Mouse (Mus musculus) lung, embryonic 14.5 days (tissue): ENCODE data around the gene Ss18l1. TPM values are rescaled to one million over a fixed set of nuclear protein-coding genes. Genes with fewer than 3 reads are reported as not detected.

Source experiments
- ATAC-seq: fragments of 200-750 bp; cut with Nextera tagmentation; 2 replicates; pipeline ENCODE4 v1.8.0; 2017; ENCODE audit warnings: mild to moderate bottlenecking, moderate TSS enrichment, moderate library complexity; ENCODE audit not compliant: insufficient read depth
- DNase-seq: peaks from one replicate; pipeline ENCODE4 v3.0.0-alpha.2; 2015
- H3K27ac ChIP-seq: fragments of 300-500 bp; sonication (generic); 2 replicates; pipeline ENCODE4 v1.5.1; 2014; ENCODE audit warnings: low read depth, mild to moderate bottlenecking, moderate library complexity
- H3K27me3 ChIP-seq: fragments of 300-500 bp; sonication (generic); 2 replicates; pipeline ENCODE4 v1.6.1; 2014; ENCODE audit warnings: low read length, control low read depth; ENCODE audit not compliant: insufficient read depth
- H3K36me3 ChIP-seq: fragments of 300-500 bp; sonication (generic); 2 replicates; pipeline ENCODE4 v1.6.1; 2014; ENCODE audit warnings: control low read depth; ENCODE audit not compliant: insufficient read depth
- H3K4me1 ChIP-seq: fragments of 300-500 bp; sonication (generic); 2 replicates; pipeline ENCODE4 v1.6.1; 2014; ENCODE audit warnings: antibody characterized with exemption, control low read depth; ENCODE audit not compliant: insufficient read depth
- H3K4me2 ChIP-seq: fragments of 300-500 bp; sonication (generic); 2 replicates; pipeline ENCODE4 v1.6.1; 2014; ENCODE audit warnings: mild to moderate bottlenecking
- H3K4me3 ChIP-seq: fragments of 300-500 bp; sonication (generic); 2 replicates; pipeline ENCODE4 v1.5.1; 2014; ENCODE audit warnings: low read depth, low read length
- H3K9ac ChIP-seq: fragments of 300-500 bp; sonication (generic); 2 replicates; pipeline ENCODE4 v1.6.1; 2014
- H3K9me3 ChIP-seq: fragments of 300-500 bp; sonication (generic); 2 replicates; pipeline ENCODE4 v1.6.1; 2016; ENCODE audit warnings: low read depth, low read length, control low read depth
- CTCF ChIP-seq: IDR thresholded peaks from 2 replicates; pipeline ENCODE4 v1.5.1; 2016; ENCODE audit warnings: antibody characterized with exemption, low read depth
- WGBS: fragments of 180-500 bp; shearing (Covaris S2); extraction: QIAGEN DNeasy Blood & Tissue Kit; methylation state at CpG from one replicate; pipeline ENCODE4 v1.1.7; 2014; 5-methylcytosine and 5-hydroxymethylcytosine counted together
- polyA plus RNA-seq: library from polyadenylated mRNA; unstranded; fragments of >200 nt; fragmentation: Nextera tagmentation; extraction: Ambion mirVana; gene quantifications from 2 replicates; pipeline ENCODE4 v1.2.1, GENCODE M21; 2014

Gene Ss18l1
- polyA plus RNA-seq, 1 experiment from 2014 or later, result 5.6 TPM

- Histone ChIP-seq H3K4me3 (no peak overlapping the region), H3K27ac (no peak overlapping the region), H3K4me2 (no peak overlapping the region), H3K9ac (no peak overlapping the region), H3K4me1 (no peaks in the 10 kb centered on the region), H3K27me3 (no peaks in the 10 kb centered on the region), H3K36me3 (peaks cover 29% of the 10 kb centered on the region; the same call in 1 of the 2 replicates), H3K9me3 (no peaks in the 10 kb centered on the region)
- WGBS, result 85% methylated on average over 5 of the region's 5 CpGs
- DNase-seq (no peak), ATAC-seq (no peak)
- no peak for TF ChIP-seq CTCF
Observed at GRCm38 (mm10) chr2:180086637-180087027, 44.3 kb downstream of the Ss18l1 start.

GRCm38 (mm10) chr2:180087472-180087871, 45.2 kb downstream of the Ss18l1 start:
- Histone ChIP-seq H3K4me3 (no peak overlapping the region), H3K27me3 (no peaks in the 10 kb centered on the region), H3K4me2 (no peak overlapping the region), H3K9ac (no peak overlapping the region), H3K4me1 (no peaks in the 10 kb centered on the region), H3K27ac (no peak overlapping the region), H3K9me3 (no peaks in the 10 kb centered on the region), H3K36me3 (peaks cover 20% of the 10 kb centered on the region; the same call in 1 of the 2 replicates)
- TF ChIP-seq CTCF, result 0 out of 2 replicates have a peak, but pooled peaks have one; percentile 23
- ATAC-seq (no peak), DNase-seq (no peak)
- WGBS, result 85% methylated on average over 4 of the region's 4 CpGs

GRCm38 (mm10) chr2:180090285-180090684, 48.0 kb downstream of the Ss18l1 start:
- Histone ChIP-seq H3K27me3 (no peaks in the 10 kb centered on the region), H3K36me3 (peaks cover 8% of the 10 kb centered on the region; the same call in 1 of the 2 replicates), H3K4me1 (no peaks in the 10 kb centered on the region), H3K4me3 (no peak overlapping the region), H3K9ac (no peak overlapping the region), H3K27ac (no peak overlapping the region), H3K9me3 (no peaks in the 10 kb centered on the region), H3K4me2 (no peak overlapping the region)
- ATAC-seq, result no peak
- no peak for TF ChIP-seq CTCF
- no peak for DNase-seq
- WGBS, result 44% methylated on average over 11 of the region's 11 CpGs

- Histone ChIP-seq H3K4me1 (no peaks in the 10 kb centered on the region), H3K27me3 (peaks cover 28% of the 10 kb centered on the region), H3K4me3 (no peak overlapping the region), H3K36me3 (no peaks in the 10 kb centered on the region), H3K9me3 (no peaks in the 10 kb centered on the region), H3K27ac (no peak overlapping the region), H3K4me2 (no peak overlapping the region), H3K9ac (no peak overlapping the region)
- TF ChIP-seq CTCF, result no peak
- WGBS, result 36% methylated on average over 5 of the region's 5 CpGs
- ATAC-seq (no peak), DNase-seq (no peak)
Observed at GRCm38 (mm10) chr2:180095711-180096110, 53.4 kb downstream of the Ss18l1 start.

- DNase-seq (no peak), ATAC-seq (no peak)
- no peaks in the 10 kb centered on the region for H3K9me3 ChIP-seq
- H3K4me3 ChIP-seq, result no peak overlapping the region
- peaks cover 47% of the 10 kb centered on the region for H3K27me3 ChIP-seq
- H3K4me1 ChIP-seq, result no peaks in the 10 kb centered on the region
- H3K27ac ChIP-seq, result no peak overlapping the region
- no peaks in the 10 kb centered on the region for H3K36me3 ChIP-seq
- WGBS, result 33% methylated on average over 3 of the region's 3 CpGs
- H3K9ac ChIP-seq, result no peak overlapping the region
- TF ChIP-seq CTCF, result no peak
- no peak overlapping the region for H3K4me2 ChIP-seq
Observed at GRCm38 (mm10) chr2:180097585-180097984, 55.3 kb downstream of the Ss18l1 start.

GRCm38 (mm10) chr2:180098167-180098566, 55.9 kb downstream of the Ss18l1 start:
- H3K9me3 ChIP-seq, result no peaks in the 10 kb centered on the region
- DNase-seq (no peak), ATAC-seq (no peak)
- no peak for TF ChIP-seq CTCF
- H3K9ac ChIP-seq, result no peak overlapping the region
- H3K4me1 ChIP-seq, result no peaks in the 10 kb centered on the region
- H3K4me2 ChIP-seq, result no peak overlapping the region
- H3K27ac ChIP-seq, result no peak overlapping the region
- WGBS, result 35% methylated on average over 4 of the region's 5 CpGs
- peaks cover 53% of the 10 kb centered on the region for H3K27me3 ChIP-seq
- no peaks in the 10 kb centered on the region for H3K36me3 ChIP-seq
- no peak overlapping the region for H3K4me3 ChIP-seq

GRCm38 (mm10) chr2:180099529-180099928, 57.2 kb downstream of the Ss18l1 start:
- H3K36me3 ChIP-seq, result no peaks in the 10 kb centered on the region
- peaks cover 64% of the 10 kb centered on the region for H3K27me3 ChIP-seq
- WGBS, result 7% methylated on average over 15 of the region's 15 CpGs
- H3K4me1 ChIP-seq, result no peaks in the 10 kb centered on the region
- no peaks in the 10 kb centered on the region for H3K9me3 ChIP-seq
- H3K4me3 ChIP-seq, result no peak overlapping the region
- DNase-seq (no peak), ATAC-seq (no peak)
- H3K4me2 ChIP-seq, result no peak overlapping the region
- no peak overlapping the region for H3K27ac ChIP-seq
- TF ChIP-seq CTCF, result no peak
- H3K9ac ChIP-seq, result no peak overlapping the region
